Mouse (Mus musculus) erythroblast, embryonic 14.5 days (primary cell): ENCODE results near the gene Tpd52l2.

ENCODE experiments used
- GATA1 ChIP-seq: IDR thresholded peaks from 2 replicates; pipeline ENCODE4 v1.6.1; 2012; ENCODE audit warnings: low read length, inconsistent platforms, mixed read lengths
- TAL1 ChIP-seq: IDR thresholded peaks from 3 replicates; pipeline ENCODE4 v1.6.1; 2012; ENCODE audit warnings: low read length, inconsistent platforms, mixed read lengths

GRCm38 (mm10) chr2:181483562-181484318 is 13.2 kb upstream of the Tpd52l2 start:
- TF ChIP-seq GATA1, result no peak
- TF ChIP-seq TAL1, result no peak
